Mouse (Mus musculus): ENCODE results near the gene Aplf. TPM values are rescaled to one million over a fixed set of nuclear protein-coding genes. Genes with fewer than 3 reads are reported as not detected.
"Not testable (repeated sequence)": the region's sequence is repeated elsewhere in the genome, so short reads cannot be mapped to it uniquely, and the experiment has no call there.

Gene Aplf
- polyA plus RNA-seq, 1 experiment from 2014 or later = 18.9 TPM

DNA sequence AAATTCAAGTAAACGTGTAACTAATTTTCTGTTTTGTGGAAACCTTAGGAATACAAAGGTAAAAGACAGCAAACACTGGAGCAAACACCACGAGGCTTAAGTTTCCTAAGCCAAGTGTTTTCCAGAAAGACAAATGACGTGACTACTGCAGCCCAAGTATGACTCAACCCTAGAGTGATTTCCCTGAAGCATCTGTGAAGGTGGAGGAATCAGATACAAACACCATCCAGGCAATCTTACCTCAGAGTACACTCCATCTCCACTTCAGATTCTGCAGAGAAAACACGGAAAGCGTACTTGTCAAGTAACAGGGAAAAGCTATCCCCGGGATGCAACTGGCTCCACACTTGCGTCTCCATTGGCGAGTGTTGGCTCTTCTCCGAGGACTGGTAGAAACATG lies 8.5 kb downstream of the Aplf start:
- H3K4me1 ChIP-seq = no peaks in the 10 kb centered on the region
- no peak overlapping the region for H3K9ac ChIP-seq
- H3K27me3 ChIP-seq = no peaks in the 10 kb centered on the region
- H3K4me2 ChIP-seq = no peak overlapping the region
- 93% methylated on average over 9 of the region's 9 CpGs for WGBS
- H3K36me3 ChIP-seq = peaks cover 6% of the 10 kb centered on the region; the same call in 1 of the 2 replicates
- ATAC-seq (replicated peaks; ENCODE audit: low FRiP score) = no peak
- H3K4me3 ChIP-seq (replicated peaks) = no peak overlapping the region
- no peaks in the 10 kb centered on the region for H3K9me3 ChIP-seq (replicated peaks)
- H3K27ac ChIP-seq = no peak overlapping the region

DNA sequence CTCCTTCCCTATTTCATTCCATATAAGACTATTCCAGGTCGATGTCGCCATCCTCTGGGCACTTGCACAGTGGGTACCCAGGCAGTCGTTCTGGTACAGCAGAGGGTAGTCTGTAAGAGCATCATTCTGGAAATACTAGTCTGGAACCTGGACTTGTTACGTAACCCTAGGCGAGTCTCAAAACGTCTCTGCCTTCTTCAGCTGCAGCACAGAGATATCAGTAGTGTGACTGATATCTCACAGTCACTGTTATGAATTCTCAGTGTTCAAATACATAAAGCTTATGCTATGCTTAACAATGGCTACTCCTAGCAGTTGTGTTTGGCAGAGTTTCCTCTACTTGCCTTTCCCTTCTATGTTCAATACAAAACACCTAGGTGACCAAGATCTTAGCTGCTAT lies 9.8 kb downstream of the Aplf start:
- 76% methylated on average over 6 of the region's 6 CpGs for WGBS
- ATAC-seq (replicated peaks; ENCODE audit: low FRiP score) = no peak

DNA sequence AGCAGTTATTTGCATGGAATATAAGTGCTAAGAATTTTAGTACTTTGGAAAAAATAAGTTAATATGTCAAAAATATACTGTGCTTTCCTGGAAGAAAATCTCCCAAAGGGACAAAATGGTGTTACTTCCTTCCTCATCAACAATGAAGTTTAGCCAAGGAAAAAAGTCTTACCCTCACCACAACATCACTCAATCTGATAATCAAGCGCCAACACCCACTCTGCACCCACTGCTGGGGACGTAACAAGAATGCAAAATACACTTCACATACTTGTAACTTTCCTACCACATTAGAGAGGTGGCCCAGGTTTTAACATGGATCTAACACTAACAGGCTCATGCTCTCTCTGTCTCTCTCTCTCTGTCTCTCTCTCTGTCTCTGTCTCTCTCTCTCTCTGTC lies 10.3 kb downstream of the Aplf start:
- Histone ChIP-seq H3K9ac (no peak overlapping the region), H3K27me3 (no peaks in the 10 kb centered on the region), H3K27ac (no peak overlapping the region), H3K36me3 (peaks cover 13% of the 10 kb centered on the region), H3K4me2 (no peak overlapping the region), H3K9me3 (replicated peaks) (no peaks in the 10 kb centered on the region), H3K4me1 (no peaks in the 10 kb centered on the region), H3K4me3 (replicated peaks) (no peak overlapping the region)
- no peak for ATAC-seq (replicated peaks; ENCODE audit: low FRiP score)
- WGBS = 82% methylated on average over 2 of the region's 2 CpGs

More for the DNA sequence above, 9.8 kb downstream of the Aplf start:
- no peak overlapping the region for H3K4me2 ChIP-seq
- no peaks in the 10 kb centered on the region for H3K27me3 ChIP-seq
- no peaks in the 10 kb centered on the region for H3K9me3 ChIP-seq (replicated peaks)
- no peak overlapping the region for H3K27ac ChIP-seq
- peaks cover 12% of the 10 kb centered on the region; the same call in 1 of the 2 replicates for H3K36me3 ChIP-seq
- H3K9ac ChIP-seq = no peak overlapping the region
- no peak overlapping the region for H3K4me3 ChIP-seq (replicated peaks)
- H3K4me1 ChIP-seq = no peaks in the 10 kb centered on the region

GRCm38 (mm10) chr6:87658816-87659215 lies 13.2 kb downstream of the Aplf start:
- Histone ChIP-seq H3K4me1 (peaks cover 6% of the 10 kb centered on the region), H3K4me3 (replicated peaks) (no peak overlapping the region), H3K27me3 (no peaks in the 10 kb centered on the region), H3K9ac (no peak overlapping the region), H3K36me3 (peaks cover 13% of the 10 kb centered on the region), H3K4me2 (no peak overlapping the region), H3K27ac (no peak overlapping the region), H3K9me3 (replicated peaks) (no peaks in the 10 kb centered on the region)
- no peak for ATAC-seq (replicated peaks; ENCODE audit: low FRiP score)
- WGBS = 98% methylated on average over 4 of the region's 4 CpGs

DNA sequence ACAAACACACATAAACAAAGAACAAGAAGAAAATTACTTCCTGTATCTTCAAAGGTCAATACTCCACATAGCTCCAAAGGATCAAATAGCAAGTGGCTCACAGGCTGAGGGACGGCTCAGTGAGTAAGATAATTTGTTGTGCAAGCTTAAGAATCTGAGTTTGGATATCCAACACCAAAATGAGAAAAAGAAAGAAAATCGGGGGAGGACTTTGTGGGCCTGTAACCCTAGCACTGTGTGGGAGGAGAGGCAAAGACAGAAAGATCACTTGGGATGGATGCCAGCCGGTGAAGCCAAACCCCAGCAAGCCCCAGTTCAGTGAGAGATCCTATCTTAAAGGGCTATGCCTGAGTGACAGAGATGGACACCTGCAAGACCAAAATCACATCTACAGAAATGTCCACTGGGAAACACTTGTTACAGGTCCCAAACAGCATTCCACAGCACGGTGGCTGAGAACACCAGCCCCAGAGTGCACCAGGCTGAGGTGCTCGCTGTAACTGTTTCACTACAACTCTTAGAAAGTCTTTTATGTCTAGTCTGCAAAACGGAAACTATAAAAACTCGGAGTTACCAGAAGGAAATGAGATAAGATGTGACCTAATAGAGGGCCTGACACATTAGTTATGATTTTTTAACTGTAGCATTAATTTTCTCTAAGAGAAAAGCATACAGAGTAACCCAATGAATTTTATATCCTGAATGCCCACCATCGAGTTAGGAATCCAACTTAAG lies 17.9 kb downstream of the Aplf start:
- 22% methylated on average over 8 of the region's 8 CpGs for WGBS

DNA sequence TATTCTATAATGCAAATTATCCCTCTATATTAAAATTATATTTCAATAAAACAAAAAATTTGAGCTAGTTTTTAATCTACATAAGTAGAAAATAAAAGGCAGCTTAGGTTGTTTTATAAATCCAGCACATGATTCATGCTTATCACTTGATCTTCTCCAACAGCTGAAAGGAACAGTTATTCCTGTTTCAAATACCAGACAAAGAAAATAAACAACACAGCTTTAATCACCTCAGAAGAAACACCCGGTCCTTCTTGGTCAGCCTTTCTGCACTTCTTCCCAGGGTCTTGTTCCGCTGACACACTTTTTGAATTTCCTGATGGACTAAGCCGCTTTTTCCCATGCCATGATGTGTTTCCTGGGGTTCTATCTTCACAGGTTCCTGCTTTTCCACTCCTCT lies 18.5 kb downstream of the Aplf start:
- H3K27ac ChIP-seq = peak overlapping the region; percentile 88
- no peak overlapping the region for H3K4me3 ChIP-seq (replicated peaks)
- peaks cover 22% of the 10 kb centered on the region for H3K4me1 ChIP-seq
- ATAC-seq (replicated peaks; ENCODE audit: low FRiP score) = no peak
- H3K9me3 ChIP-seq (replicated peaks) = no peaks in the 10 kb centered on the region
- no peaks in the 10 kb centered on the region for H3K27me3 ChIP-seq
- H3K4me2 ChIP-seq = no peak overlapping the region
- no peak overlapping the region for H3K9ac ChIP-seq
- peaks cover 10% of the 10 kb centered on the region for H3K36me3 ChIP-seq
- WGBS = 31% methylated on average over 3 of the region's 3 CpGs

More for the DNA sequence above, 17.9 kb downstream of the Aplf start:
- ATAC-seq (replicated peaks; ENCODE audit: low FRiP score) = peak; percentile 81
- Histone ChIP-seq H3K4me2 (no peak overlapping the region), H3K27me3 (no peaks in the 10 kb centered on the region), H3K36me3 (peaks cover 13% of the 10 kb centered on the region), H3K9me3 (replicated peaks) (no peaks in the 10 kb centered on the region), H3K4me1 (peaks cover 22% of the 10 kb centered on the region), H3K9ac (no peak overlapping the region), H3K4me3 (replicated peaks) (no peak overlapping the region), H3K27ac (peak overlapping the region; percentile 88)

GRCm38 (mm10) chr6:87652670-87653069 lies 19.3 kb downstream of the Aplf start:
- Histone ChIP-seq H3K9me3 (replicated peaks) (no peaks in the 10 kb centered on the region), H3K4me1 (peaks cover 22% of the 10 kb centered on the region), H3K4me3 (replicated peaks) (no peak overlapping the region), H3K27me3 (no peaks in the 10 kb centered on the region), H3K4me2 (no peak overlapping the region), H3K36me3 (peaks cover 4% of the 10 kb centered on the region), H3K9ac (no peak overlapping the region), H3K27ac (peak overlapping the region; percentile 88)
- WGBS = 56% methylated on average over 9 of the region's 9 CpGs
- ATAC-seq (replicated peaks; ENCODE audit: low FRiP score) = peak; percentile 69

GRCm38 (mm10) chr6:87651787-87652186 lies 20.2 kb downstream of the Aplf start:
- no peak for ATAC-seq (replicated peaks; ENCODE audit: low FRiP score)
- no peak overlapping the region for H3K4me2 ChIP-seq
- WGBS = 73% methylated on average over 5 of the region's 5 CpGs

DNA sequence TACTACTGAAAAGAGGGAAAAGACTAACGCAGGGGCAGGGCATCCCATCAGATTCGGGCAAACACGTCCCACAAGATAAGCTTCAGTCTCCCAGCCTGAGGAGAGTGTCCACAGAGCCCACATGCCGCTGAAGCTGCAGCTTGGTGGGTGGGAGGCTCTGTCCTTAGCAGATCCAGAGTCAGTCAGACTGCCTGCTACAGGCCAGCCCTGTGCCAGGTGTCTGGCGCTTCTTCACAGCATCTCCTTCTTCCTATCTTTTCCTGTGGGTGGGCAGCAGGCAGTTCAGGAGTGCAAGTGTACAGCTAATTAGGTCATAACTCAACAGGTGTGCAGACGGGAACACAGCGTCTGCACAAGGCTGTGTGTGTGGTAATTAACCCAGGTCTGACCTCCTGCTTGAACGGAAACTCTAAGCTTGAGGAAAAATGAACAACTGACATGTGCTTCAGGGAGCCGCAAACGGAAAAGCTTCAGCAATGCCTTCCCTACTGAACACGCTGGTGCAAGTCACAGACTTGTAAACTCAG lies 33.8 kb downstream of the Aplf start:
- Histone ChIP-seq H3K4me2 (0 out of 2 replicates have a peak overlapping the region, but pooled peaks have one; percentile 1), H3K9ac (no peak overlapping the region), H3K36me3 (peaks cover 13% of the 10 kb centered on the region; the same call in 1 of the 2 replicates), H3K9me3 (replicated peaks) (no peaks in the 10 kb centered on the region), H3K27me3 (no peaks in the 10 kb centered on the region), H3K4me1 (peaks cover 9% of the 10 kb centered on the region), H3K27ac (peak overlapping the region; percentile 38), H3K4me3 (replicated peaks) (no peak overlapping the region)
- ATAC-seq (replicated peaks; ENCODE audit: low FRiP score) = peak; percentile 76
- 22% methylated on average over 11 of the region's 11 CpGs for WGBS

More at GRCm38 (mm10) chr6:87651787-87652186, 20.2 kb downstream of the Aplf start:
- H3K9ac ChIP-seq = no peak overlapping the region
- H3K4me3 ChIP-seq (replicated peaks) = no peak overlapping the region
- H3K4me1 ChIP-seq = peaks cover 22% of the 10 kb centered on the region
- H3K27ac ChIP-seq = peak overlapping the region; percentile 45; the same call in 1 of the 2 replicates
- no peaks in the 10 kb centered on the region for H3K27me3 ChIP-seq
- no peaks in the 10 kb centered on the region for H3K9me3 ChIP-seq (replicated peaks)
- H3K36me3 ChIP-seq = peaks cover 4% of the 10 kb centered on the region

DNA sequence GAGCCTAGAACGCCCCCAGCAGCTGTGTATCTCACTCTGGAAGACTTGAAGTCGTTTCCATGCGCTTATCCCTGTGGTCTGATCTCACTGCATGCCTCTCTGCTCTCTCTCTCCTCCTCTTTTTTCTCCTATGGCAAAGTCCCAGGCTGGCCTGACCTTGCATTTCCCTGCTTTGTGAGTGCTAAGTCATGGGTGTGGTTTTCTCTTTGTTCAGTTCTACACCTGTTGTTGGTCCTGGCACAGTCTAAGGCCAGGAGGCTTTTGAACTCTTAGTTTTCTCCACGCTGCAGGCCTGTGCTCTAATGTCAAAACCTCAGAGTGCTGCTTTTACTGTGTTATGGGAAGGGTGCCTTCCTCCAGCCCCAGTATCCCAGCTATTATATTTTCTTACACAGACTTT lies 39.8 kb downstream of the Aplf start:
- Histone ChIP-seq H3K9ac (no peak overlapping the region), H3K4me2 (no peak overlapping the region), H3K4me3 (replicated peaks) (no peak overlapping the region), H3K4me1 (no peaks in the 10 kb centered on the region), H3K9me3 (replicated peaks) (no peaks in the 10 kb centered on the region), H3K27me3 (no peaks in the 10 kb centered on the region), H3K36me3 (peaks cover 8% of the 10 kb centered on the region), H3K27ac (no peak overlapping the region)
- 79% methylated on average over 4 of the region's 4 CpGs for WGBS
- no peak for ATAC-seq (replicated peaks; ENCODE audit: low FRiP score)

GRCm38 (mm10) chr6:87628936-87629335 lies 43.1 kb downstream of the Aplf start:
- H3K4me3 ChIP-seq (replicated peaks); H3K27ac ChIP-seq: not testable (repeated sequence)
- 79% methylated on average over 15 of the region's 15 CpGs for WGBS

DNA sequence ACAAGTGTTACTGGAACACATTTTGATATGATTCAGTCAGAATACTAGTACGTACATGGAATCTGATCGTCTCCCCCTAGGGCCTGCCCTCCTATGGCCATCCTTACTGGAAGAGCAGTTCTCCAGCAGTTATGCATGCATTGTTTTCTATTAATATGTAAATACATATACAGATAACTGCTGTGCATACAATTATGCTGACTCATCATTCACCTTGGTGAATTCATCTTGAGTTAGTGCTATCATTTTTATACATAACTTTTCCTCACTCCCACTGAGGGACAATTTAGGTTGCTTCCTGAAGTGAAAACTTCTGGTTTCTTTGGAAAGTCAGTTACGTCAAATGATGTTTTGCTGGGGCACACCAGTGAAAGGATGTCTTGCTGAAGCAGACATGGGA lies 48.8 kb downstream of the Aplf start:
- Histone ChIP-seq H3K4me3 (replicated peaks) (no peak overlapping the region), H3K36me3 (no peaks in the 10 kb centered on the region; the same call in 1 of the 2 replicates), H3K9ac (no peak overlapping the region), H3K4me2 (no peak overlapping the region), H3K4me1 (no peaks in the 10 kb centered on the region), H3K27ac (no peak overlapping the region), H3K27me3 (no peaks in the 10 kb centered on the region), H3K9me3 (replicated peaks) (no peaks in the 10 kb centered on the region)
- WGBS = 91% methylated on average over 3 of the region's 3 CpGs
- ATAC-seq (replicated peaks; ENCODE audit: low FRiP score) = no peak

More at GRCm38 (mm10) chr6:87628936-87629335, 43.1 kb downstream of the Aplf start:
- not testable (repeated sequence) for ATAC-seq (replicated peaks; ENCODE audit: low FRiP score); H3K4me2 ChIP-seq; H3K9ac ChIP-seq; H3K27me3 ChIP-seq; H3K9me3 ChIP-seq (replicated peaks); H3K36me3 ChIP-seq; H3K4me1 ChIP-seq

Data from kidney, embryonic 15.5 days (tissue).